In genomic region chr9:73603921-73604320, GRCm38 (mm10) we compare ENCODE assay signal across 16 mouse cellular contexts.
"Had no signal": no experiment of that assay in that cellular context is flagged by ENCODE, and none has a peak within 500 bp of the region (broad histone marks: within the 10 kb centered on the region; RNA-seq: fewer than 3 reads in every experiment).

No protein-coding gene starts in this region.

- H3K4me1 ChIP-seq: limb, embryonic 12.5 days; liver, embryonic 13.5 days; lung, embryonic 15.5 days; megakaryocyte, embryonic 14.5 days; neural tube, embryonic 13.5 days had no signal

- H3K27me3 ChIP-seq: limb, embryonic 12.5 days; liver, embryonic 13.5 days; lung, embryonic 15.5 days; megakaryocyte, embryonic 14.5 days; neural tube, embryonic 13.5 days had no signal

- H3K4me2 ChIP-seq: limb, embryonic 12.5 days; liver, embryonic 13.5 days; lung, embryonic 15.5 days; midbrain, embryonic 11.5 days; neural tube, embryonic 13.5 days had no signal

- H3K4me3 ChIP-seq: layer of hippocampus, adult 2 months; limb, embryonic 12.5 days; liver, embryonic 13.5 days; lung, embryonic 15.5 days; megakaryocyte, embryonic 14.5 days; neural tube, embryonic 13.5 days had no signal

- DNase-seq: kidney, adult 9 months; kidney, postnatal 36 days; liver; liver, embryonic 13.5 days; liver, postnatal 0 days; lung, postnatal 14 days; retina, postnatal 1 day had no signal

- H3K9ac ChIP-seq: limb, embryonic 12.5 days; liver, embryonic 13.5 days; liver, postnatal 0 days; lung, embryonic 15.5 days; neural tube, embryonic 13.5 days had no signal

- H3K36me3 ChIP-seq: limb, embryonic 12.5 days; liver, embryonic 13.5 days; lung, embryonic 15.5 days; neural tube, embryonic 13.5 days had no signal

- ATAC-seq: liver, postnatal 0 days; midbrain, embryonic 16.5 days had no signal

- H3K27ac ChIP-seq: kidney, postnatal 0 days; layer of hippocampus, adult 2 months; limb, embryonic 12.5 days; liver, embryonic 13.5 days; lung, embryonic 15.5 days; macrophage; neural tube, embryonic 13.5 days had no signal

- H3K9me3 ChIP-seq: limb, embryonic 12.5 days; liver, embryonic 13.5 days; lung, embryonic 15.5 days; megakaryocyte, embryonic 14.5 days; neural tube, embryonic 13.5 days had no signal
